Mouse (Mus musculus) fibroblast of lung, adult 2 months (primary cell): Measurements from ENCODE around the gene Gm20671.
"Not testable (repeated sequence)": the region's sequence is repeated elsewhere in the genome, so short reads cannot be mapped to it uniquely, and the experiment has no call there.

Source experiments
- DNase-seq: peaks from one replicate; pipeline ENCODE4 v3.0.0-alpha.2; 2011; ENCODE audit warnings: low read depth

Gm20671 gene

DNA sequence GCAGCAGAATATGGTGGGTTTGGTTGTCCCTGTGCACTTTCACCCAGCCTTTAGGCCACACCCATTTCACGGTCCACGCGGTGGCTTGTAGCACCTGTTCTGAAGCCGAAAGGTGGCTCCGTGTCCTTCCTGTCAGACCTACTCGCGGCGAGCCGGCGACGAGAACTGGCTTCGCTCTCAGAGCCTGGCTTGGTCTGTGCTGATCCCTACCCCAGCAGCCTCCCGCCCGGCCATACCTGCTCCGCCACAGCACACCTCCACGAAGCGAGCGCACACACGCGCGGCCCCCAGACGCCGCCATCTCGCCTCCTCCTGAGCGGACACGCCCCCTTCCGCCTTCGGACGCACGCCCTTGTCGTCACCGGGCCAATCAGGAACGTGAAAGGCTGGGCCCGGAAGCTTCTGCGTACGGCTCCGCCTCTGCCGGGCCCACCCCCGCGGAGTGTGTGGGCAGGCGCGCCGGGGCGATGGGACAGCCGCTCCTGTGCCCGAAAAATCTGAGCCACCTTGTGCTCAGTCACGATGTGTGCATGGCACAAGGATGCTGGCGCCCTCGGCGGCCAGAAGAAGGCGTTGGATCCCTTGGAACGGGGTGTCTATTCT lies 41.5 kb downstream of the Gm20671 start, which contains the start of gene Pisd:
Gene Pisd (minus strand): TSS at position 334 of the 603 bp plus-strand sequence.
- DNase-seq: peak; percentile 73

DNA sequence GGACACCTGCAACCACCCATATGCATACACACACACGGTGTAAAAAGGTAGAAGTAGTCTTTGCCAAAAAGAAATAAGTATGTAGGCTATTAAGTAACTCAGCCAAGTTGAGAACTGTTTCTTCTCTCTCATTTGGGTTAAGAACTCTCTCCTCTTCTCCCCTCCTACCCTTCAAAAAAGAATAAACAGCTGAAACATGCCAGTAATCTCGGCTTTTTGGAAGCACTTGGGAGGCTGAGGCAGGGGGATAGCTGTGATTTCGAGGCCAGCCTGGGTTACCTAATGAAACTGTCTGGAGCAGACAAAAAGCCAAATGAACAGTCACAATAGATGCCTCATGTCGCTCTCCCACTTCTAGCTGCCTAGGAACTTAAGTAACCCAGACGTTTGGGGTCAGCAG lies 42.2 kb downstream of the Gm20671 start:
- no peak for DNase-seq

DNA sequence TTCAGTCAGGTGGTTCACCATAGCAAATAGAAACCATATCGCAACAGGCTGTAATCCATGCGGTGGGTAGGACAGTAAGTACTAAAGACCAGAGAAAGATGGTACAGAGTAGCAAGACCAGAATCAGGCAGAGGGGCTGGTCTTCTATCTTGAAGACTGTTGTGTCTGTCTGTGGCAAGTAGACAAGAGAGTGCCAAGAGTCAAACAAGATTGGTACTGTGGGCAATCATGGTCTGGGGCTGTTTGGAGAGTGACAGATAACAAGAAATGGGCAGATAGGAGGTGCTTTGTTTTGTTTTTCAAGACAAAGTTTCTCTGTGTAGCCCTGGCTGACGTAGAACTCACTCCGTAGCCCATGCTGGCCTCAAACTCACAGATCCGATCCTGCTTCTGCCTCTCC lies 45.3 kb downstream of the Gm20671 start:
- DNase-seq: no peak

DNA sequence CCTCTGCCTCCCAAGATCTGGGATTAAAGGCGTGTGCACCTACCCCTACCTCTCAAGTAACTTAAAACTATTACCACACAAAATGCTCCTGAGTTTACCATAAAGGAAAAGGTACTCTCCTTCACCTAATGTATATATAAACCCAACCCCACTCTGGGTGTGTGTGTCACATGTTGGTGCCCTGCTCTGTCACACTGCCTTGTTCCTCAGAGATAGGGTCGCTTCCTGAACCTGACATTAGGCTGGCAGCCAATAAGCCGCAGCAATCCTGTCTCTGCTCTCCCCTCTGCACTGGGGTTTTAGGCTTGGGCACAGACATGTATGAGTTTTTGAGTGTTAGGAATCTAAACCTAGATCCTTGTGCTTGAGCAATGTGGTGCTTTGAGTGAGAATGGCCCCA lies 48.7 kb downstream of the Gm20671 start:
- DNase-seq: no peak

DNA sequence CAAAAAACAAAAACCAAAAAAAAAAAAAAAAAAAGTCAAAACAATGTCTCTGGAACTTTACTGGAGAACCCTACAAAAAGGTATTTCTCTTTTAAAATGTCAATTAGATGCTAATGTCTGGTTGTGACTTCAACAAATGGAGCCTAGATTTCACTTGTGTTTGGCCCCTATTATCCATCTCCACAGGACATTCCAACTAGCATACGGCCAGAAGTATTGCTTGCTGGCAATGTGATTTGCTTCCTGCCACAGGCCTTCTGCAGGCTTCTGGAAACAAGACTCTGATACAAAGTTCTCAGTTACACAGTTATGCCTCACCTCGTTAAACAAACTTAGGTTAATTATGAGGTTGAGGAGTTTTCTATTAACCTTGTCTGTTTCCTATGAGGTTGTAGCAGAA lies 54.5 kb downstream of the Gm20671 start:
- no peak for DNase-seq

DNA sequence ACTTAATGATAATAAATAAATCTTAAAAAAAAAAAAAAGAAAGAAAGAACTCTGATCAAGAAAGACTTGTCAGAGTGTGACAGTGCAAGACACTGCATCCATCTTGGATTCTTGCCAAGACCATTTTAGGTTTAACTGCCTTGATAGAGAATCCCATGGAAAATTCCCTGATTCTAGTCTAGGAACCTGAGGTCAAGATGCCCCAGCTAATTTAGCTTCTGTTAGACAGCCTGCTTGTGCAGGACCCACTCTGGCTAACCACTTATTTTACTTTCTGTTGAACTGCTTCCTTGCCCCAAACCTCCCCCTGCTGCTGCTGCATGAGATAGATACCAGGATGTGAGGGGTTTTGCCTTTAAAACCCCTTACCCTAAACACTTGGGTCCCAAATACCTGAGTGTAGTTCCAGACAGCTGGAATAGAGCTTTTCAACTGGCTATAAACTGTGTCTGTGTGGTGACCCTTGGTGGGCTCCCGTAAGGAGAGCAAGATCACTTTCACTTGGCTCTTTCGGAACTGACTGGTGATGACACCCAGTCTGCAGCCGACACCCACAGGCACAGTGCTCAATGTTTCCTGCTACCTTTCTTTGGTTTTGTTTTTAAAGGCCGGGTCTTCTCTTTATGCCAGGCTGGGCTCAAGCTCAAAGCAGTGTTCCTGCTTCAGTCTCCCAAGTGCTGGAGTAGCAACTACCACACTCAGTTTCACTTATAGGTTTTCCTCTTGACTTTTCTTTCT lies 59.1 kb downstream of the Gm20671 start:
- DNase-seq: no peak

DNA sequence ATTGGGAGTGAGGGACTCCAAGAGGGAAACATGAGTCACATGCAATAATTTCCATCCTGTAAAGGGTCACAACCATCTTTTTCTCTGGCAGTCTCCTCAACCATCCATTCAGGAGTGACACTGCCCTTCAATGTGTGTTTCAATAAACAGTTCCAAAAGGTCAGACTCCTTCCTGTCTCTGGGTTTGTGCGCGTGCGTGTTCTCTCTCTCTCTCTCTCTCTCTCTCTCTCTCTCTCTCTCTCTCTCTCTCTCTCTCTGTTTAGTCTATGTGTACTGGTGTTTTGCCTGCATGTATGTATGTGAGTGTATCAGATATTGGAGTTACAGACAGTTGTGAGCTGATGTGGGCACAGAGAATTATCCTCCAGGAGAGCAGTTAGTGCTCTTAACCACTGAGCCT lies 59.9 kb downstream of the Gm20671 start:
- DNase-seq: no peak

DNA sequence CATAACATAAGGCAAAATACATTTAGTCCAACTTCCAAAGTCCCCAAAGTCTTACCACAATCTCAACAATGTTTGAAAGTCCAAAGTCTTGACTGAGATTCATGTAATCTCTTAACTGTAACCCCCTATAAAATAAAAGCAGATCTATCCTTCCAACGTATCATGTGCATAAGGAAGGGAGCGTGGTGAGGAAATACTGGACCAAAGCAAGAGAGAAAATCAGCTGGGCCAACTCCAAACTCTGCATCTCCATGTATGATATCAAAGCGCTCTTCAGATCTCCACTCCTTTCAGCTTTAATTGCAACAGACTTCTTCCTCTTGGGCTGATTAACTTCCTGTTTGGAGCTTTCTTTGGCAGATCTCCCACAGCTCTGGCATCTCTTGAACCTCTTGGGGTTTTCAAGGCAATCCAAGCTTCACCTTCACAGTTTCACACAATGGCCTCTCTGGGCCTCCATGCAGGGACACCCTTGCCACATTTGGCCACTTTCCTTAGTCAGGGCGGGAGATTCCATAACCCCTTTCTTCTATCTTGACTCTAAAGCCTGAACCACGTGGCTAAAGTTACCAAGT lies 65.3 kb downstream of the Gm20671 start:
- DNase-seq: no peak

DNA sequence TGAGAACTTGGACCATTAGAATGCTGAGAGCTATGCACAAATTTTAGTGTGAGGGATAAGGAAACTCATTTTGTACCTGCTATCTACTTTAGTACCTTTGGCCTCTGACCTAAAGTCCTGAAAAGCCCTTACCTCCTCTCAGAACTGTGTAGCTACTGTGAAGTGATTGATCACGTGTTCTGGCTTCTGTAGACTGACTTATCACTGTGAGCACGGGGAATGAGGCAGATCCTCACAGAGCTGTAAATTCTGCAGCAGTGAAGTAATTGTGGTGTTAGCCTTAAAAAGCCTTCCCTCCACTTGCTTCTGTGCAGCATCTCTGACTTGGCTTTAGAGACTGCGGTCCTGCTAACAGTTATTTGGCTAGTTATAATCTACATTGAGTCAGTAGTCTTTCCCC lies 66.1 kb downstream of the Gm20671 start:
- DNase-seq: no peak

DNA sequence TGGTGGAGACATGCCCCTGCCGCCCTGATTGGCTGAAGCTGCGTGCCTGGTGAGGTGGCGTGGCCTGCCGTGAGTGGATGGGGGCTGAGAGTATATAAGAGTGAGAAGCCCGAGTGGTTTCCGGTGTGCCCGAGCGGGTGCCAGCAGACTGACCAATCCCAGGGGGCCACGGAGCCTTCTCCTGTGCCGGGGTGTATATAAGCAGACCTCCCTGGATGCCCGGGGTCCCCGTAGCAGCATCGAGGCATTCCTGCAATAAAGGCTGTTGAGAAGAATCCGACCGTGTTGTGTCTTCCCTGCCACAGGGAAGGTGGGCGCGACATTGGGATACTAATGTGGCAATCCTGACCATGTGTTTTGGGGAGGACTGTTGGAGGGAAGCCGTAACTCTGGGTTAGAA lies 66.6 kb downstream of the Gm20671 start:
- not testable (repeated sequence) for DNase-seq

DNA sequence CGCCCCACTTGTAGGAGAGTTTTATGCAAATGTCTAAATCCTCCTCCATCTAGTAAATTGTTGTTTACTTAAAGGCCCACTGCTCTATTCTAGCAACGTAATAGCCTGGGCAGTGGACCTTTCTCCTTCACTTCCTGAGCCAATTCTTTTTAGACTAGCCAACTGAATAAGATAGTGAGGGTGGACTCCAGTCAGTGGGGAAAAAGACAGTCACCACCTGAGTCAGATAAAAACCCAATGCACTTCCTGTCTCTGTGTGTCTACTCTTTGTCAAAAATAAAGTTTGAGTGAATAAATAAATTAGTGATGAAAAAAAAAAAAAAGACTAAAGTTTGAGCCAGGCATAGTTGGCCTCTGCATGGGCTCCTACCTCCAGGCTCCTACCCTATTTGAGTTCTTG lies 67.2 kb downstream of the Gm20671 start:
- no peak for DNase-seq

DNA sequence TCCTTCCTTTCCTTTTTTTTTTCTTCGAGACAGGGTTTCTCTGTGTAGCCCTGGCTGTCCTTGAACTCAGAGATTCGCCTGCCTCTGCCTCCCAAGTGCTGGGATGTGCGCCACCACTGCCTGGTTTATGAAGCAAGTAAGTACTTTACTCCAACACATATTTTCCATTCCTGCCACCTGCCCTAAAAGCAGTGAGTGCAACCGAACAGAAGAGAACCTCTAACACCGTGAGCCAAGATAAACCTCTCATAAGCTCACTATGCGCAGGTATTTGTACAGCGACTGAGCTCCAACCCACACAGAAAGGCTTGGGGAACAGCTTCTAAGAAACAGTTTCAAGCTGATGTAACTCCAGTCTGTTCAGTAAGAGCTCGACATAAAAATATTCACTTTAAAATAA lies 70.8 kb downstream of the Gm20671 start:
- no peak for DNase-seq

DNA sequence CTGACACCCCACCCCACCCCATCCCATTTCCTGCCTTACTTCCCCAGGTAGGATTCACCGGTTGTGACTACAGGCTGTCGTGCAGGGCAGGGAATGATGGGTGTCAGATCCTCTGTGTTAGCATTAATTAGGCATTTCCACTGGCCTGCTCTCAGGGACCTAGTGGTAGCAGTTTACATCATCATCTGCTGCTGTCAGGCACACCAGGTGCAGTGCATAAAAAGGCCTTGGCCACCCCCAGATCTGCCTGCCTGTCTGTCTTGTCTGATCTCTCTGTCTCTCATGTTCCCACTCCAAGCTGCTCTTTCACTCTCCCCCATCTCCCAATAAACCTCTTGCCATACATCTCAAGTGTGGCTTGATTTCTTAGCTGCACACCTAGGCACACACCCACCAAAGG lies 75.2 kb downstream of the Gm20671 start:
- DNase-seq: no peak

DNA sequence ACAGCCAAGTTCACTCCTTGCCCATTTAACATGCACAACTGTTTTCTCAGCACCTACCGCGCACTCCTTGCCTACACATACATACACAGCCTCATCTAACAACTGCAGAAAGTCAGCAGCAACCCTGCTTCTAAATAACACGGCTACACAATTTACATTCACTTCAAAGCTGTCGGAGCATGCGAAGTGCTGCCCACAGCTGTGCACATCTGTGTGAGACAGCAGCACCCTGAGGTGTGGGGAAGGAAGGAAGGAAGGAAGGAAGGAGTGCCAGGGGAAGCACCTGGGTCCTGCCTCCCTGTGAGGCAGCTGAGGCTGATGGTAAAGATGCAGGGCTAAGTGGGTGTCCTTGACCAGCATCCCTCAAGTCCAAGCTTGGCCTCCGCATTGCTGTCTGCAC lies 78.0 kb downstream of the Gm20671 start:
- DNase-seq: no peak

DNA sequence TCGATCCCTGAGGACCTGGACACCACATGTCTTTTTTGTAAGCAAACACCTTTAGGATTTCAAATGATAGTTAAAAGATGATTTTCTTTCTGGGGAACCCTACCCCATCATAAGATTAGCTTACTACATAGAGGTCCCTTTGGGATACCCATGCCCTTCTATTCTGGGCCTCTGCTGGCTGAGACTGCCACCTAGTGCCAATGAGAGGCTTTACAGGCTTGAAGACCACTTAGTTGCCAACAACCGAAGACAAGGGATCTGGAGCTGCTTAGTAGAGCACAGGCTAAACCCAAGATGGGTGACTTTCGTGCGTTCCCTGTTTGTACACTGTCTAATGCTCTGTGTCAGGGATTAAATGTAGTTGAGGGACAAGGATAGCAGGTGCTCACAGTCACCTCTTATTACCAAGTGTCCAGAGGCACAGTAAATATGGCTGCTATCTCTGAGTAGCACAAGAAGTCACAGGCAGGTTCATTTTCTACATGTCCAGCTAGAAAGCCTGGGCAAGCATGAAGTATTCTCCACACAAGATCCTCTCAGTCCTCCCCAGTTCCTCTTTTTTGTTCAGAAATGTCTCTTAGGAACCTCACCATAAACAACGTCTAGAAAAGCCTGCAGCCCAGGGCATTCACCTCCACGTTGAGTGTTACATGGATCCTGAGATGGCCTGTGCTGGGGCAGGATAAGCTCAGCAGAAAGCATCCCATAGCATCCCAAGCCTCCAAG lies 79.1 kb downstream of the Gm20671 start:
- peak; percentile 52 for DNase-seq

DNA sequence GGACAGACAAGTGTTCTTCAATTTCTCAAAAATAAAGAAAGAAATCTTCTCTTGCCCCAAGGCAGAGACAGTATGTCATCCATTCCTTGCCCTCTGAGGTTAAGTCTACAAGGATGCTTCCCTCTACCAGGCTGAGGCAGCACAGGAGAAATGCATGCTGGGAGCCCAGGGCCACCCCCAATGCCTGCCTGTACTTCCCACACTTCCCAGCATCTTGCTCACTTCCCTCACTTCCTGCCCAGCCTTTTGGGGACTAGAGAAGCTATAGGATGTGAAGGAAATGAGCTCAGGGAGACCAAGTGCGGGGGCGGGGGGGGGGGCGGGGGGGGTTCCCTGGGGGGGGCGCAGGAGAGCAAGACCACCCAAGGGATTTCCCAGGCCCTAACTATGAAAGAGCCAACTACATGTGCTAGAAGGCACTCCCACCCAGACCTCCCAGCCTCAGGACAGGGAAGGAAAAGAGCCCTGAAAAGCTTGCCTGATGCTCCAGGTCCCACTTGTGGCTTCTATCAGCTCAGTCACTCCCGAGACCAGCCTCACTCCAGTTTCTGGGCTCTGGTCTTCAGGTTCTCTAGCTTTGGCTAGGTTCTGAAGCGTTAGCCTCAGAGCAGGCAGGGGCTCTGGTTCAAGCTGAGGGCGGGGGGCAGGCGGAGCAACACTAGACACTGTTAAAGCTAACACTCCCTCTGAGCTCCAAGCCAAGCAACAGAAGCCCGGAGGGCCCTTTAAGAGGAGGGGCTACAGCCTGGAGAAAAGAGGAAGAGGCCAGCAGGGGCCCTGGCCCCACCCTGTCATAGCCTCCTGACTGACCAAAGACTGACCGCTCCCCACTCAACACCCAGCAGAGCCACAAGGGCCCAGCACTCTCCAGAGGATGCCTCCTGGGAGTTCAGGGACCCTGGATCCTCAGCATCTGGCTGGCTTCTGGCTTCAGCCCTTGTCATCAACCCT lies 80.9 kb downstream of the Gm20671 start:
- peak; percentile 86 for DNase-seq

DNA sequence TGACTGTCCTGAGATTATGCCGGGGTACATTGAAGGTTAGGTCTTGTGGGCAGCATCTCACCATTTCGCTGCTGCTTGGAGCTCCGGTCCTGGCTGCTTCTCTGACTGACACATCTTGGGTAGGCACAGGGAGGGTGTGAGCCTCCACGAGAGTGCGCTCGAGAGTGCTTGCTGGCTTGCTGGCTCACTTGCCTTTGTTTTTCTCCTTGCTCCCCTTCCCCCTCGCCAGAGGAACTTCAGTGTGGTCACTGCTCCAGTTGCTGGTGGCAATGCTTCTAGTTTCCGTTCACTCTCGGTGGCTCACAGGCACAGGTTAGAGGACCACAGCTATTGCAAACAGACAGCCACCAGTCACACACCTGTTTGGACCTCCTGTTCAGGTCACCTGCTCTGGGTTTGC lies 84.8 kb downstream of the Gm20671 start:
- DNase-seq: no peak

DNA sequence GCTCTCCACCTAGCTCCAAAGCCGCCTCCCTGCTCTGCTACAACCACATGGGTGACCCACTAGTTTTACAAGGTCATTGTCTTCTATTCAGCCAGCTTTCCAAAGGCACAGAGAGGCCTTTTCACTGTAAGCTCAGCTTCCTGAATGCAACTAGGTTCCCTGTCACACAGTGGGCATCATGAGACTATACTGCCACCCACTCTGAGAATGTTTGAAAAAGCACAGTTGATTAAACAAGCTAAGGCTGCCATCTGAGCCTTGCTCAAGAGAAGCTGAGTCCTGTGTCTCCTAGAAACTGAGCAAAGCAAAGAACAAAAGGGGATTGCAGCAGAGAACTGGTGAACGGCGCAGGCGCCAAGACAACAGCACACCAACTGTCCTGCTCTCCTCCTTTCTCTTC lies 85.5 kb downstream of the Gm20671 start:
- not testable (repeated sequence) for DNase-seq

DNA sequence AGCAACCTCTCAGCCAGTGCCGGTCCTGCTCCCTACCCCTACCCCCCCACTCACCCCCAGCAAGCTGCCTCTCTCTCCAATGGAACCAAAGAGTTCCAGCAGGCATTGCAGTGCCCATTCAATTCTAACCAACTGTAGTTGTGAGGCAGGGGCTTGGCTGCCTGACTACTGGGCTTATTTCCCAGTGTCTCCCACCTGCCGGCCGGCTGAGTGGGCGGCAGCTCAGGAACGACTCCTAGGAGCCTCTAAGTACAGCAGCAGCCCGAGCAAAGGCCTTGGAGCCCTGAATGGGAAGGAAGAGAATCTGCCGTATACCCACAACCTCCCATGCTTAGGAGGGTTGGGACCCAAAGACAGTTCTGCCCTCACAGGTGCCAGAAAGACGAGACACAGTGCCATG lies 86.1 kb downstream of the Gm20671 start:
- DNase-seq: not testable (repeated sequence)

DNA sequence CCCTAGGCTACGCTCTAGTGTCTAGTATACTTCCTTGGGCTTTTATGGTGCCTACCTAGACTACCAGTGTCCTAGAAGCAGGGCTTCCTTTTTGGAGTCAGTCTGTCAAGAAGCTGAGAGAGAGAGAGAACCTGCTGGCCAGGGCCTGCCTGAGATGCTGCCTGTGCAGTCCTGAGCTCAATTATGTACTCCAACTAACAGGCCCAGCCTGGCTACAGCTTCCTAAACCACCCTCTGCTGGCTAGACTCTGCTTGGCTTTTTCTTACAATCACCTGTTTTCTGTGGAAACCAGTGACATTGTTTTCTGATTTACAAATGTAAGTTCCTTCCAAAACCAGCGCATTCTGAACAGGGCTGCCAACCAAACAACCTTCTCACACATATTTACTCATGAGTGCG lies 86.8 kb downstream of the Gm20671 start:
- DNase-seq: no peak

DNA sequence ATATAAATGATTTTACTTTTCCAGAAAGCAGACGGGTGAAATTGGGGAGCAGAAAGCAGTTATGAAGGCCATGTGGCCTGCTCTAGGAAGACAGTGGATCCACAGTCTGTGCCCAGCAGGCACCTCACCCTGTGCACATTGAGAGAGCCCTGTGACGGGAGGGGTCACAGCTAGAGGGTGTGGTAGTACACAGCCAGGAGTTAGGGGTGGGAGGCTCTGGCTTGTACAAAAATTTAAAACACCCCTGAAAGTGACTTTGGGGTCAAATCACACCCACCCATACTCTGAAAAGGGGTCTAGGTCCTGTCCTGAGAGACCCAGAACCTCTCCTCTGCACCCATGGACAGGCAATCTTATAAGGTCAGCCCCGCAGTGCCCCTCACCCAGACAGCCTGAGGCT lies 90.1 kb downstream of the Gm20671 start:
- not testable (repeated sequence) for DNase-seq

DNA sequence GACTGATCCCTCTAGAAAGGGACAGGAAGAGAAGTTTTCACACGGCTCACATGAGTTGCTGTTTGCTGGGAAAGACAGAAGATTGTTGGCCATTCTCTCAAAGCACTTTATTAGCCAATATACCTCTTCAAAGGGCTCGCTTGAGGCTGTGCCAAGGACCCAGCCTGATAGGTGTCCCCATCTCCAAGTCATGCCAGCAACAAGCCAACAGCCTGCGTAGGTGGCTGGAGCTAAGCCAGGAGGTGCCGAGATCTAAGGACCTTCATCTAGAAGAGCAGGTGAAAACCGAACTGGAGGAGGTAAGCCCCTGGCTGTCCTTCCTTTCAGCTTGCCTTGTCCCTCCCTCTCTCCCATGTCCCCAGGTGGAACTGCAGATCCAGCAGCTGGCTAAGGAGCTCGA lies 91.1 kb downstream of the Gm20671 start:
- no peak for DNase-seq
